Mouse (Mus musculus): ENCODE data around the gene Ptk7. TPM values are rescaled to one million over a fixed set of nuclear protein-coding genes. Genes with fewer than 3 reads are reported as not detected.
A peak's percentile ranks its signal among the peaks of the same experiment; 100 is the strongest.

Gene Ptk7
- total RNA-seq, 2 experiments from 2014 or later, result 9.5 to 10.1 TPM

GRCm38 (mm10) chr17:46645561-46646321 is 16.4 kb upstream of the Ptk7 start, which contains the start of the genes Klc4 and Mrpl2:
Gene Klc4 (minus strand): TSS chr17:46646022.
Gene Mrpl2 (plus strand): TSS chr17:46646229.
- peak; percentile 99 for DNase-seq (ENCODE audit: low spot score in 2 of 2)

- no peak for DNase-seq (ENCODE audit: low spot score in 2 of 2)
Observed at GRCm38 (mm10) chr17:46644916-46645475, 15.7 kb upstream of the Ptk7 start.

DNA sequence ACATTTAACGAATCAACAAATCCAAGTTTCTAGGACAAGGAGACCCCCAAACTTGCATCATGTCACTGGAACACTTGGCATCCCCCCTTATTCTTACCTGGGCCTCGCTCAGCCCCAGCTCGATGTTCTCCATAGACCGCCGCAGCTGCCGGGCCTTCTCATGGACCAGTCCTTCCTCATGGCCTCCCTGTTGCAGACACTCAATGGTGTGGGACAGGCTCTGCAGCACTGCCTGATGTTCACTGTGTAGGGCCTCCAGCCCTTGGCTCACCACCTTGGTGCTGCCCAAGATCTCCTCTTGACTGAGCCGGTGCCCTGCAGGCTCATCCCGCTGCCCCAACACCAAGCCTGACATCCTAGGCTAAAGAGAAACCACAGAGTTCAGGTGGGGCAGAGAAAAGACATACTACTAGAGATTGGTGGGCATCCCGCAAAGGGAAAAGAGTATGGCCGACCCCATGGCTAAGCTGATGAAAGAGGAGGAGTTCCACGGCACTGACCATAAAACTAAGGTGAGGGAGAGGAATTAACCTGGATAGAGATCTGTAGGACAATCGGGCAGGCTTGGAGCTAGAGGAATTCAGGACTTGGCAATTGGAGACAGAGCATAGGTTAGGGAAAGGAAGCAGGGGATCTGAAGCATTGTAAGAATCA is 15.0 kb upstream of the Ptk7 start:
- DNase-seq (ENCODE audit: low spot score in 2 of 2), result no peak

GRCm38 (mm10) chr17:46642060-46642459 is 12.8 kb upstream of the Ptk7 start:
- DNase-seq (ENCODE audit: low spot score in 2 of 2), result no peak

GRCm38 (mm10) chr17:46639929-46640328 is 10.6 kb upstream of the Ptk7 start:
- no peak for DNase-seq (ENCODE audit: low spot score in 2 of 2)

DNA sequence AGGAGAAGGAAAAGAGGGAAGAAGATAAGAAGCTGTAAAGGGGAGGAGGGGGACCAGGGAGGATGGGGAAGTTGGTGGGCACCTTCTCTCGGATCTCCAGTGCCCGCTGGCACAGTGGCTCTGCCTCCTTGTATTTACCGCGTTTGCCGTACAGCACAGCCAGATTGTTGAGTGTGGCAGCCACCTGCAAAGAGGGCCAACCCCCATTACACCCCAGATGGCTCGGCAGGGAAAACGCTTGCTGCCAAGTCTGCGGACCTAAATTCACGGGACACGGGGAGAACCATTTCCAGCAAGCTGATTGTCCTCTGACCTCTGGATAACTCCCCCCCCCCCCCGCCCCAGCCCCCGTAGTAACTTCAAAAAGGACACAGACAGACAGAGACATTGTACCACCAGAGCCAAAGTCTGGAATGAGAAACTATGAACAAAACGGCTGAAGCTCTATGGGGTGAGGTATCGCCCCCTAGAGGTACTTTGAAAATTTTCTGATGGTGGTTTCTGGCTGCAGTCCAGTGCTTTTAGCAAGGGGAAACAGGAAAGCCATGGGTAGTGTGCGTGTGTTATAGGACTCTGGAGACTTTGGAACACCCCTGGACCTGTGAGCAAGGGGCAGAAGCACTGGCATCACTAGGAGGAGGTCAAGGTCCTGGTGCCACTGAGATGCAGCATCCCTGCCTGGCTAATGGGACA is 7.7 kb upstream of the Ptk7 start:
- peak; percentile 55 to 64 for DNase-seq (ENCODE audit: low spot score in 2 of 2)

DNA sequence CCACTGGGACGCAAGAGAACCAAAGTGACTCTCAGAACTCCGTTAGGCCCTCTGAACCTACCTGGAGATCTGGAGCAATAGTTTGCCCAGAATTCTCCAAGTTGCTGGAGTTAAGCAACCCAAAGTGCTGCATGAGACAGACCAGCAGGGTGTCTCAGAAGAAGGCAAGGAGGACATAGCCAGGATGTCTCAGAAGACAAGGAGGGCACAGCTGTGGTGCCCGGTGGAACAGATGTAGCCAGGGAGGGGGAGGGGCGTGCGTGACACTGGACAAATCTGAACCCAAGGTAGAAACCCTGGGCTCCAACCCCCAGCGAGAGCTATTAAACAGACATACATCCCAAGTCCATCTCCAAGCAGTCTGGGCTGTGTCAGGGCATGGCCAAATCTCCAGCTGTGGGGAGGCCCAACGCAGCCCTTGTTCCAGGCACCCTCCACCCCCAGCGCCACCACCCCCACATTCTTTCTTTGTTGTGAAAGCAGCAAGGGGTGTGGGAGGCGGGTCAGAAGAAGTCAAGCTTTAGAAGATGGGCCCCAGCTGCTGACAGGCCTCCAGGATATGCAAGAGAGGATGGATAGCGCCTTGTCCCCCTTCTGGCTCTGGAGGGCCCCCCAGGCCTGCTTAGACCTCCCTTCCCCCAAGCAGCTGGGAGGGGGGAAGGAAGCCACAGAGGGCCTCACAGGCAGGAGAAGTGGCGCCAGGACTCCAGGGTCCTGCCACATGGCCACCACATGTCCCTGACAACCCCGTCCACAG is 559 bp upstream of the Ptk7 start:
- no peak for DNase-seq (ENCODE audit: low spot score in 2 of 2)

GRCm38 (mm10) chr17:46628471-46628790 is 873 bp downstream of the Ptk7 start:
- no peak for DNase-seq (ENCODE audit: low spot score in 2 of 2)

DNA sequence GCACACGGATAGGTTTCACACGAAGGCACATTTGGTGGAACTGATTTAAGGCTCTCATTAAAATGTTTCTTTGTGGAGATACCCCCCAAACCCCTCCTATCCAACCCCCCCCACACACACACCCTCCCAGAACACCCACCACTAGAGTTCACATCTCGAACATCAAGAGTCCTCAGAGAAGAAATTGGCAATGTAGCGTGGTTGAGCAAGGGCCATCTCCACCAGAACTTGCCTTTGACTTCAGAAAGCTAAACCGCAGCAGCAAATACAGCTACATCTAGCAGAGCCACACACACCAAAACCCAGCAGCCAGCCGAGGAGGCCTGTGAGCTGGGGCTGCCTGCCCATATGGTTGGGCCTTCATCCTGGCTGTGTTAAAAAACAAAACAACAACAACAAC is 1.9 kb downstream of the Ptk7 start:
- no peak for DNase-seq (ENCODE audit: low spot score in 2 of 2)

DNA sequence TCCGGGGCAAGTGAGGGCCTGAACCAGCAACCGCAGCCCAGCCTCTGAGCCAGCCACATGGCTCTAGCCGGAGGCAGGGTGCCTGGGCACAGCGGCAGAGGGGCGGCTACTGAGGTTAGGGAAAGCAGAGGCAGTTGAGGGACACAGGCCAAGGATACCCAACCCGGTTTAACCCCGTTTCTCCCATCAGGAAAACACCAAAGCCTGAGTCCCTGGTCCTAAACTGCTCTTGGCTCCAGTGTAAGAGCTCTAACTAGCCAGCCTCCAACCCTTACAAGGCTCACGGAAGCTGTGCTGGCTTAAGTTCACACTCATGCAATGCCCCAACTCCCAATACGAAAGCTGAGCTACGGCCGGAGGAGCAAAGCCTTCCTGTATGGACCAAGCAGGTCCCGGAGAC is 4.7 kb downstream of the Ptk7 start:
- no peak for DNase-seq (ENCODE audit: low spot score in 2 of 2)

GRCm38 (mm10) chr17:46623819-46624557 is 5.3 kb downstream of the Ptk7 start:
- DNase-seq (ENCODE audit: low spot score in 2 of 2), result no peak

DNA sequence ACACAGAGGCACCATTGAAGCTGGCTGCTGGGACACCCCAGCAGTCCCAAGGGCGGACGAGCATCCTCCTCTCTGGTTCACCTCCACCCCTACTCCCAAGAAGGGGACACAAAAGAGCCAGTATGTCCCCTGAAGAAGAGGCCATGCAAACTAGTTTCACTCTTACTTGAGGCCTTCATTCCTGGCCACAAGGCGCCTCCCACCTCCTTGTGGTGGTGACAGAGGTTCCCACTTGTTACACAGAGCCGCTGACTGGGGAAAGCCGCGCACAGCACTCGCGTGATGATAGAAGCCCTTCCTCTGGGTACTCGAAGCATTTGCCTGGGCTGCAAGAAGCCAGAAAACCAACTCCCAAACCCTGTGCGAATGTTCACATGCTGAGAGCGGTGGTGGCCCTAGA is 7.0 kb downstream of the Ptk7 start:
- no peak for DNase-seq (ENCODE audit: low spot score in 2 of 2)

DNA sequence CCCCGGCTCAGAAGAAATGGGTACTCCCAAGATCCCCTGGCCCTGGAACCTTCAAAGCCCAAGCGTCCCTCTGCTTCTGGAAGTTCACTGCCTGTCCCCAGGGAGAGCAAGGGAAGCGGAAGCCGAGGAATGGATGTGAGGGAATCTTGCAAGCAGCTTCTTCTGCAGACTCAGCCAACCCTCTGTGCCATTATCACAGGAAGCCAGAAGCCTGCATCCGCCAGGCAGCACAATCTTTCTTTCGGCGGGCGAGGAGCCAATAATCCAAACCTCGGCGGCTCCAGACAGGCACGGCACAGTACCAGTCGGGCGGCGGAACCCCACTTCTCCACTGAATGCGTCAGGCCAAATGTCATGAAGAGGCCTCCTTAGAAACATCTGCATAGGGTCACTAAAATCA is 8.0 kb downstream of the Ptk7 start:
- peak; percentile 48 to 62 for DNase-seq (ENCODE audit: low spot score in 2 of 2)

GRCm38 (mm10) chr17:46619683-46620357 is 9.5 kb downstream of the Ptk7 start:
- DNase-seq (ENCODE audit: low spot score in 2 of 2), result no peak

GRCm38 (mm10) chr17:46618769-46619682 is 10.3 kb downstream of the Ptk7 start:
- no peak for DNase-seq (ENCODE audit: low spot score in 2 of 2)

GRCm38 (mm10) chr17:46618394-46618768 is 10.9 kb downstream of the Ptk7 start:
- DNase-seq (ENCODE audit: low spot score in 2 of 2), result no peak

DNA sequence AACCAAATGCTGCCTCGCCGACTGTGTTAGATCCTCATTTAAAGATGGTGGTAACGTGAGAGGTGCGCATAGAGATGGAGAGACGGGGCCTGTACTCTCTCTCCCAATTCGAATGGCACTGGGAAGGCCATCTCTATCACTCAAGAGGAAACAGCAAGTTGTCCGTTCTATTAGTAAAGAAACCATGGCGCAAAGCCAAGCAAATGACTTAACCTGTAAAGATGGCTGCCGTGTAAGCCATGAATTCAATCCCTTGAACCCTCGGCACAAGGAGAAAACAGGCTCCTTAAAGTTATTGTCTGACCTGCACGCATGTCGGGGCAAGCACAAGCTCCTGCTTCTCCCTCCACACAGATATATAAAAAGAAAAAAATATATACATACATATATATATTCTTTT is 11.5 kb downstream of the Ptk7 start:
- DNase-seq (ENCODE audit: low spot score in 2 of 2), result no peak

DNA sequence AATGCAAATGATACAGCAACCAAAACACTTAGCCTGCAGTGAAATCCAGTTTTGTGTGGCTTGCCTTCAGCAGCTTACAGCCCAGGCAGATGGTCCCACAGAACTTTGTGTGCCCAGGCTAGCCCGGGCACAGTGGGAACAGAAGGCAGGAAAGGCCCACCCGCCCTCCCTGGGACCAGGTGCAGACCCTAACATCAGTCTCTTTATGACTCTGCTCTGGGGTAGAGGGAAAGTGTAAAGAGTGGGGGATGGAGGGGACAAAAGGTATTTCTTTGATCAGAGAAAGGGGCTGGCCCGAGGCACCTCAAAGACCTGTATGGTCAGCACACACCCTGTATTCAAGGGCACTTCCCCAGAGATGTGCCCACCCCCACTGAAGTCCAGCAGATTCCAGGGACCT is 16.1 kb downstream of the Ptk7 start:
- DNase-seq (ENCODE audit: low spot score in 2 of 2), result no peak

- DNase-seq (ENCODE audit: low spot score in 2 of 2), result no peak
Observed at GRCm38 (mm10) chr17:46612820-46613219, 16.5 kb downstream of the Ptk7 start.

Data from left cerebral cortex, adult 18-20 months (tissue).